Mouse (Mus musculus) lung, adult 2 months (tissue): ENCODE data around the gene Ubqln4.

ENCODE experiments used
- CTCF ChIP-seq: fragments of 200-500 bp; IDR thresholded peaks from 2 replicates; pipeline ENCODE4 v1.5.1; 2011; ENCODE audit warnings: mild to moderate bottlenecking, low read length, control low read depth; ENCODE audit not compliant: insufficient read depth
- POLR2A ChIP-seq: fragments of 200-500 bp; IDR thresholded peaks from 2 replicates; pipeline ENCODE4 v1.6.1; 2011; ENCODE audit warnings: low read depth, mild to moderate bottlenecking, control low read depth, low read length, borderline replicate concordance; ENCODE audit errors: extremely low read depth

GRCm38 (mm10) chr3:88533706-88534105 lies 19.9 kb upstream of the Ubqln4 start:
- TF ChIP-seq POLR2A (no peak), CTCF (no peak)
